Mouse (Mus musculus): ENCODE data around the gene Sipa1l3.

DNA sequence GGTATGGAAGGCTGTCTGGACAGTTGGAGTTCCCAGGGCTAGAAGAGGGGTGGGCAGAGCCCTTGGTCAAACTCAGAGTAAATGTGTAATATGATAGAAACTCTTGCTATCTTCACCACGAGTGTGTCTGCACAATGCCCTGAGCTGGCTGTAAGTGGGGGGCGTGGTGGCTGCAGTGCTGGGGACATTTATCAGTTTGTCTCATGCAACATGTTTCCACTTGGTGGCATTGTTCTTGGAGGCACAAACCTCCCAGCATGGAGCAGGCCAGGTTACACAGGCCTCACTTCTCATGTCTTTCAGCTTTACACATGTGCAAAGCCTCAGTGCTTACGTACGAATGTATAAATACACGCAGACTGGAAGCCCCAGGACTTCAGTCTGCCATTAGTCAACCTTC is 146.3 kb downstream of the Sipa1l3 start:
- TF ChIP-seq CTCF (conservative IDR thresholded peaks at IDR 0.05; ENCODE audit: low read length) = no peak
- no peak for TF ChIP-seq POU5F1 (IDR thresholded peaks at IDR 0.05; ENCODE audit: borderline replicate concordance, low read length)
- TF ChIP-seq NANOG (IDR thresholded peaks at IDR 0.05; ENCODE audit: borderline replicate concordance, low read length) = no peak

Data from E14TG2a.4 (cell line).